Mouse (Mus musculus) brain, embryonic 14.5 days (tissue): ENCODE data around the gene Cd69. TPM values are rescaled to one million over a fixed set of nuclear protein-coding genes. Genes with fewer than 3 reads are reported as not detected.

Experiments used
- DNase-seq: peaks from one replicate; pipeline ENCODE4 v3.0.0-alpha.2; 2011; ENCODE audit warnings: low read depth
- CTCF ChIP-seq: fragments of 200-500 bp; IDR thresholded peaks from 2 replicates; pipeline ENCODE4 v1.5.1; 2012; ENCODE audit warnings: inconsistent platforms, mild to moderate bottlenecking, moderate library complexity, borderline replicate concordance; ENCODE audit not compliant: insufficient read depth, insufficient read length; ENCODE audit errors: extremely low read depth
- POLR2A ChIP-seq: fragments of 200-500 bp; IDR thresholded peaks from 2 replicates; pipeline ENCODE4 v1.6.1; 2012; ENCODE audit warnings: mild to moderate bottlenecking, inconsistent platforms, borderline replicate concordance; ENCODE audit not compliant: poor library complexity, insufficient read depth, insufficient read length, severe bottlenecking; ENCODE audit errors: extremely low read depth
- polyA plus RNA-seq: library from polyadenylated mRNA; depleted of rRNA; stranded (reverse); fragments of >200 nt; gene quantifications from 2 replicates; pipeline ENCODE4 v1.2.3, GENCODE M21; 2012

The Cd69 gene
- polyA plus RNA-seq, 1 experiment: not detected

DNA sequence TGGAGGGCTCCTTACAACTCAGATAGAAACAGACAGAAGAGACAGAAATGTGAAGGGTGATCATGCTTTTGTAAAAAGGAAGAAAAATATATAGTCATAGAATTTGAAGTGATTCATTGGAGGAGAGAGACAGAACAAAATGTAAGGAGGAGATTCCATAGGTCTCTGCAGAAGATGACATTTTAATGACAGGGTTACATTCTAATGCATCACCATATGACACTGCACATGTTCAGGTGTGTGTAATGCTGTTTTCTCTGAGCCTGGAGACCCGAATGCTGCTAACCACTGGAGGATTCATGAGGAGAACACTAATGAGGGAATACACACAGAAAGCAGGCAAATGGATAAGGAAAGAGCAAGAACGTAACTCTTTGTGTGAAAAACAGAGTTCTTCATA is 760 bp downstream of the Cd69 start:
- DNase-seq: no peak
- TF ChIP-seq POLR2A (no peak), CTCF (no peak)

DNA sequence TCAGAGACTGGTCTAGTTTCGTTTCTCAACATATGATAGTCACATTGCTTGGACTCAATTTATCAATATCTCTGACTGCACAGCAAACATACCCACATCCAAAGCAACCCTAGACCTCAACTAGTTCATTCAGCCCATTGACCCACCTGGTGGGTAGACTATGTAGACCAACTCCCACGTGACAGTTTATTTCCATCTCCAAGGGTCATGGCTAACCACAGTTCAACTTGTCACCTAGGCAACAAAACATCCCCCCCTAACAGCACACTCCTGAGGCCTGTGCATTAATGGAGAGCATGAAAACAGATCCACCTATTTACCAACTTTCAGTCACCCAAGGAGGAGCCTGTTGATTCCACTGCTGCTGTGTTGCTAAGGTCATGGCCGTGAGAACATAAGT is 1.6 kb downstream of the Cd69 start:
- no peak for DNase-seq
- TF ChIP-seq CTCF: no peak
- no peak for TF ChIP-seq POLR2A

DNA sequence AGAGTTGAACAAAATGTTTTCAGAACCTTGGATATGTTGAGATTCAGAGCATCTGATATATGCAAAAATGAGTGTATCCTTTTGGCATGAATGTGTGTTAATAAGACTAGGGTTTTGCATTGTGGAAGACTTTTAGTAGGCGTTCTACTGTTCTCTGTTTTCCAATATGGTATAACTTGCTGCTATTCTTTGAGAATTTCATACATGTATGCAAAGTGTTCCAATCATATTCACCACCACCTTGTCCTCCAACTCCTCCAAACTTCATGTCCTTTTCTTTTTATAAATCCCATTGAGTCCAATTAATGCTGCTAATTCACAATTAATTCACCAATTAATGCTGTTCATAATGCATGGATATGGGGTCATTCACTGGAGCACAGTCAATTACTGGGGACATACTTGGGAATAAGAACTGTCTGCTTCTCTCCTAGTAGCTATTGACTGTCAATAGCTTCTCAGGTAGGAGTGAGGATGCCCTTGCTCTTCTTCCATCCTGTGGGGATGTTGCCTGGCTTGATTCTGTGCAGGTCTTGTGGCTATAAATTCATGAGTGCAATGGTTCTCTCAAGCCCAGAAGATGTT is 8.7 kb downstream of the Cd69 start:
- TF ChIP-seq CTCF (no peak), POLR2A (no peak)

GRCm38 (mm10) chr6:129265821-129266220 is 9.4 kb downstream of the Cd69 start:
- TF ChIP-seq CTCF: no peak
- TF ChIP-seq POLR2A: no peak
- no peak for DNase-seq

More for the DNA sequence above, 8.7 kb downstream of the Cd69 start:
- DNase-seq: no peak

GRCm38 (mm10) chr6:129260940-129261339 is 14.3 kb downstream of the Cd69 start:
- DNase-seq: no peak
- TF ChIP-seq CTCF: no peak
- TF ChIP-seq POLR2A: no peak

DNA sequence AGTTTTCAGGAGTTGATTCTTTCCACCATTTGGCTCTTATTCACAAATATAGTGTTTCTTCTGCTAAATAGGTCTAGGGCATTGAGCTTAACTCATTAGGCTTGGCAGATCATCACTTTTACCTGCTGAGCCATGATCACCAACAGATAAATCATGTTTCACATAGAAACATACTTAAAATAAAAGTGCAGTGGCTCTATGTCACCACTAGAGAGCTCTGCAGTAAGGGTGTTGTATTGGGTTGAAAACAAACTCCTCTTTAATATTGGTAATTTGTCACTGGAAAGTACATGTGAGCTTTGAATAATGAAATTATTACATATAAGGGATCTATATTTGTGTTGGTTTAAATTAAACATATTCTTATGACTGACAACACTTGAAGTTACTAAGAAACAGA is 15.2 kb downstream of the Cd69 start:
- DNase-seq: peak; percentile 7

GRCm38 (mm10) chr6:129256018-129256417 is 19.2 kb downstream of the Cd69 start:
- peak; percentile 43 for DNase-seq

More for the DNA sequence above, 15.2 kb downstream of the Cd69 start:
- TF ChIP-seq CTCF: no peak
- TF ChIP-seq POLR2A: no peak

DNA sequence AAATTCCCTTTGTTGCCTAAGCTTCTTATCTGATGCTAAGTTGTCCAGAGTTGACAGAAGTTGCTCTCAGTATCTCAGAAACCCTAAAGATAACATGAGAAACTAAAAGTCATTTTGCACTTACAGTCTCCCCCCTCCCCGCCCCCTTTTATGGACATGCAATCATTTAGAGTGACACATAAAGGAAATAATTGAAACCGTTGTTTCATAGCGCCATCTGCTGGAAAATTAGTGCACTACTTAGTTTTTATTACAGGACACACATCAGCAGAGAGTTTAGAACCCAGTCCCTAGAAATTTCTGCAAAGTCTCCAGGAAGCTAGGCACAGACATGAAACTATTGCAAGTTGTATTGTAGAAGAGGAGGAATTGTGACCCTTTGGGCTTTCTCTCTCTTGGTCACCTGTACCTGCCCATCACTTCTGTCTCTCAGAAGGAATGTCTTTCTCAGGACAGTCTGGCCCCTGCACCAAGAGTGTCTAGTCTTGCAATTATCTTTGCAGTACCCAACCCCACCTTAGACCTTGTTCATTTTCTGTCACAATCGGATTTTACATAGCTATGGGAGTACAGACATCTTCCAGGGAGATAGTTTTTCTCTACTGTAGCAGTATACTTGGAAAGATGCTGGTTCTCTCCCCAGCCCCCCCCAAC is 20.2 kb downstream of the Cd69 start:
- no peak for TF ChIP-seq POLR2A
- TF ChIP-seq CTCF: peak; percentile 19; the same call in 1 of the 2 replicates
- DNase-seq: peak; percentile 62

More at GRCm38 (mm10) chr6:129256018-129256417, 19.2 kb downstream of the Cd69 start:
- TF ChIP-seq CTCF (peak; percentile 39; the same call in 1 of the 2 replicates), POLR2A (no peak)

DNA sequence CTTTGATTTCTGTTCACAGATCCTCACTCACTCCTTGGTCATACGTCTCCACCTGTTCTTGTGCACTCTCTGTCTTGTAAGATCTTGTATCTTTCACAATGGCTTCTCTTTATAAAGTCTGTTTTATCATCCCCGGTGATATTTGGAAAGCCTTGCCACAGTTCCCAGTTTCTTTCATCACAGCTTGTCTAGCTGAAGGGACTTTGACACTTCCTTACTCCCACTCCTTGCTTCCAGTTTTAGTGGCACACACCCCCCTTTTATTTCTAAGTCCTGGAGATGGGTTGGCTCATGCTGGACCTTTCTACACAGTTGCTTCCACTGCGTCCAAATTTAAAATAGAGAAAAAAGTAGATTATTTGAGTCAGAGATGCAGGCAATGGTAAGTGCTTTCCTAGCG is 20.9 kb downstream of the Cd69 start:
- no peak for TF ChIP-seq CTCF
- no peak for TF ChIP-seq POLR2A
- DNase-seq: no peak

DNA sequence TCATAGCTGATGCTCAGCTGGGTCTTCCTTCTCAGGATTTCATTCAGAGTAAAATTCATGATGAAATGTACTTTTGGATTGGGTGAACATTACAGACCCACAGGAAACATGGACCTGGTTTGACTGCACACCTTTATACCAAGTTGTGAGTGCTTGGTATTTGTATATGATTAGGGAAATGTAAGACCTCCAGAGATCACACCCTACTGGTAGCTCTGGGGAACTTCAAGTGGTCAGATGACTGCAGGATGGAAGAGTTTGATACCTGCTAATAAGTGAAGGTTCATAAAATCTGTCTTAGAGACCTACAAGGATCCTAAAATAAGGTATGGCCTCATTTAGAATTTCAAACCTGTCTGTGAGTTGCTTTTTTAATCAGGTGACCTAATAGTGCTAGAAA is 27.0 kb downstream of the Cd69 start:
- DNase-seq: no peak
- TF ChIP-seq CTCF (peak; percentile 8; the same call in 1 of the 2 replicates), POLR2A (no peak)

DNA sequence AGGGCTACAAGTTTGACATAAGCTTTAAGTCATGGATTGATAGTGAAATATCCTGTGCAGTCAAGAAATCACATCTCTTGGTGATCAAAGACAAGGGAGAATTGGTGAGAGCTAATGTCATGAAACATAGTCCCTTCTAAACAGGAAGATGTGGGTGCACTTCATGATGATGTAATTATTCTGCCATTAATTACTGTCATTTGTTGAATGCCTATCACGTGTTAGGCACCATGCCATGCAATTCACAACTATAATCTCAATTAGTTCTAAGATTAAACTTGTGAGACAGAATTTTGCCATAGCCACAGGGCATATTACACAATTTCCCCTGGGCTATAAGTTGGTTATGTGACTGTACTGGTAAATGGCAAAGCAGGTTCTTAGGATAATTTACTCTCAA is 28.2 kb downstream of the Cd69 start:
- no peak for DNase-seq
- TF ChIP-seq CTCF: no peak

DNA sequence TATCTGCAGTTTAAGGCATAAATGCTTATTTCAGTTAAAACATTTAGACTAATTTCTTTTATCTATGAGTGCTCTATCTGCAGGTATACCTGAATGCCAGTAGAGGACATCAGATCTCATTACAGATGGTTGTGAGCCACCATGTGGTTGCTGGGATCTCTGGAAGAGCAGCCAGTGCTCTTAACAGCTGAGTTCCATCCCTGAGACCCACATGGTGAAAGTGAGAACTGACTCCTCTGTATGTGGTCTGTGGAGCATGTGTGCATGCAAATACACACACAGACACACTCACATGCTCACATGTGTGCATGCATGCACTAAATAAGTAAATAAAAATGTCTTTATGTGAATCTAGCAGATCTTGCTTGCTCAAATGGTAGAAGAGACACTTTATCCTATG is 29.4 kb downstream of the Cd69 start:
- DNase-seq: no peak
- no peak for TF ChIP-seq POLR2A
- TF ChIP-seq CTCF: no peak
